Mouse (Mus musculus) colon, adult 2 months (tissue): ENCODE data around the gene Nans. TPM values are rescaled to one million over a fixed set of nuclear protein-coding genes. Genes with fewer than 3 reads are reported as not detected.

Experiments
- polyA plus RNA-seq: library from polyadenylated mRNA; depleted of rRNA; stranded (reverse); fragments of >200 nt; gene quantifications from 2 replicates; pipeline ENCODE4 v1.2.3, GENCODE M21; 2012; rRNA removed

Nans gene
- polyA plus RNA-seq, result 266 and 329 TPM in 2 replicates

DNA sequence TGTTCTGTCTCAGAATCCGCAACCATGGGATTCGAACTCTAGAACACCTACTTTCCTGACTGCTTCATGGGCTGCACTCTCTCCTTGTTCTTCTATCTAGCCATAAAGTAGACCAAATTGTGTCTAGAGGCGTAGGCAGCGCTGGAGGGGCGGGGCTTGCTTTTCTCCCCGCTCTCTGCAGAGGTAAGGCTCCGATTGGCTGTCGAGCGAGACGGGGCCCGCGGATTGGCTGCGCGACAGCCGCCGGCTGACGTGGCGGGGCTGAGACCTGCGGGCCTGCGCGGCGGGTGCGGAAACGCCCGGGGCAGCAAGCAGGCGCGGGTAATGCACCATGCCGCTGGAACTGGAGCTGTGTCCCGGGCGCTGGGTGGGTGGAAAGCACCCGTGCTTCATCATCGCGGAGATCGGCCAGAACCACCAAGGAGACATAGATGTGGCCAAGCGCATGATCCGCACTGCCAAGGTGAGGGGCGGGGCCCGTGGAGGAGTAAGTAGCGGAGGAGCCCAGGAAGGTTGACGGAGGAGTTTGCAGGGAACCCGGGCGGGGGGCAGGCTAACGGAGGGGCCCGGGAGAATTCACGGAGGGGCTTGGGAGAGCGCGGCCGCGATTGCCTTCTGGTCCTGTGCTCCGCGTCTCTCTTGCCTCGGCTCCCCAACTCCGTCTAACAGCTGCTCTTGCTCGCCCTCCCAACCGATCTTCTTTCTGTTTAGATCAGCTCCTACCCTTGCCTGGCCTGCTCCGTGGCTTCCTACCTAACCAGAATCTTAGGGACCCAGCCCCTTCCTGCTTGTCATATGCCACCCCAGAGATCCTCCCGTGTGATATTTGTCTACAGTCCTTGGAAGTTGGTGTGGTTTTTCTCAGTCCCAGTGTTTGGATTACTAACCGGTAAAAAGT lies at the start of gene Nans:
TSS of gene Nans (plus strand) at position 221 of the 898 bp plus-strand sequence.

DNA sequence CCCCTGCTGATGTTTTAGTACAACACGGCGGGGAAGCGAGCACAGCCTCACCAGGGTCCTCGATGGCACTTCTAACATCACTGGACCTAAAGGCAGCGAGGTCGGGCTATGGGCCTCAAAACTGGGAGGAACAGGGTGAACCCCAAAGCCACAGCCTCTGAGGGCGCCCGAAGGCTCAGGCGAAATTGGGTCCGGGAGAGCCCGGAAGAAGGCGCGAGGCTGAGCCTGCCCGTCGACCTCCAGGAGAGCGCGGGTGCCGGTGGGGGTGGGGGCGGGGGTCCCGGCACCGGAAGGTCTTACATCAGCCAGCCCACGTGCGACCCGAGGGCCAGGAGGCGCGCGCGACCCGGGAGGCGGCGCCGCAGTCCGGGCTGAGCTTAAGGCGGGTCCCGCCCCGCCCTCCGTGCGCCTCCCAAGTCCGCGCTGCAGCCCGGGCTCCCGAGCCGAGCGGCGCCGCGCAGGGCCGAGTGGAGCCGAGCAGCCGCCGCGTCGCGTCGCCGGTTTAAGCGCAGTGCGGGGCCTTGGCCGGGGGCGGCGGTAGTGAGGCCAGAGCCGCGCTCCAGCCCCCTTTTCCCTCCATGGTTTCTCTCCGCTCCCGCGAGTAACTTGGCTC lies 38.4 kb upstream of the Nans start, which contains the start of gene Anp32b:
TSS of gene Anp32b (plus strand) at position 384 of the 613 bp plus-strand sequence.

DNA sequence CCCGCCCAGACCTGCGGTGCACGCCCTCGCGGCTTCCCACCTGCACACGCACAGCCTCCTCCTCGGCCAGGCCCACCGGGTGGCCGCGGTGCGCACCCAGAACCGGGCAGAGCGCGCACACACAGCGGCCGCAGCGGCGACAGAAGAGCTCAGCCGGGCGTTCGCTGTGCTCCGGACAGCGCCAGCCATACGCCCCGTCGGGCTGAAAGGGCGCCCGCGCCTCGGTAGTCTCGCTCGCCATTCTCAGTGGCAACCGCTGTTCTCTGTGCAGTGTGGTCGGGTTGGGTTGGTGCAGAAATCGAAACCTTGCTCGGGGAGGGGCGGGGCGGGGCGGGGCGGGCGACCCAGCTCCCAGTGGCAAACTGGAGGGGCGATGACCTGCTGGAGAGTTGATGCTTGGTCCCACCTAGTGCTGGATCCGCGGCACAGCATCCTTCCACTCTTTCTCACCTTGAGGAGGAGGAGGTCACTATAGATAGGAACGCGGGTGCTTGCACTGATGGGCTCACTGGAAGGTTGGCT lies 46.9 kb downstream of the Nans start, which contains the start of gene Trim14:
TSS of gene Trim14 (minus strand) at position 302 of the 522 bp plus-strand sequence.

Other genes with a start within 250 kb of the Nans start
- 0.08 TPM in 1 of 2 replicates, not detected in the other for gene Foxe1, start 145.6 kb upstream of the Nans start, polyA plus RNA-seq
- gene Trmo, start 99.8 kb upstream of the Nans start, polyA plus RNA-seq, result 4.0 and 4.3 TPM in 2 replicates
- gene Hemgn, start 75.7 kb upstream of the Nans start, polyA plus RNA-seq, result not detected in 2 replicates
- gene Anp32b, start 38.3 kb upstream of the Nans start, polyA plus RNA-seq, result 15.9 and 17.1 TPM in 2 replicates
- 35.1 and 42.0 TPM in 2 replicates for gene Trim14, start 46.9 kb downstream of the Nans start, polyA plus RNA-seq
- gene Coro2a, start 113.0 kb downstream of the Nans start, polyA plus RNA-seq, result 221 and 239 TPM in 2 replicates
- gene Tbc1d2, start 161.0 kb downstream of the Nans start, polyA plus RNA-seq, result 42.2 and 47.7 TPM in 2 replicates